Mouse (Mus musculus): ENCODE measurements around the gene Cep19. TPM values are rescaled to one million over a fixed set of nuclear protein-coding genes. Genes with fewer than 3 reads are reported as not detected.

Cep19 gene
- 99.2 and 105 TPM in 2 replicates for polyA plus RNA-seq (2021; fragmentation: Nextera tagmentation)
- long read RNA-seq, experiment 1, transcript Cep19-202 (4 exons, 1,718 nt) = major isoform, 215 of 229 reads
- long read RNA-seq, experiment 1, partial matches to known transcripts = 8 of 229 reads
- long read RNA-seq, experiment 1, other reads (novel, unspliced or antisense) = 3 of 229 reads
- long read RNA-seq, experiment 2, transcript Cep19-202 (4 exons, 1,718 nt) = major isoform, 650 of 675 reads
- long read RNA-seq, experiment 2, partial matches to known transcripts = 1 of 675 reads
- long read RNA-seq, experiment 2, other reads (novel, unspliced or antisense) = 21 of 675 reads

GRCm38 (mm10) chr16:32099638-32100150, at the start of gene Cep19, which contains the start of gene Pigx:
Cep19 (plus strand) TSS chr16:32099800.
Pigx (minus strand) TSS chr16:32099740.

GRCm38 (mm10) chr16:32078991-32079511, 20.5 kb upstream of the Cep19 start, which contains the start of gene Pak2:
Pak2 (minus strand) TSS chr16:32079342.

Other genes with a start within 250 kb of the Cep19 start
- 0.15 and 0.30 TPM in 2 replicates for gene Meltf, start 221.0 kb upstream of the Cep19 start, polyA plus RNA-seq (2021; fragmentation: Nextera tagmentation)
- gene Pigz, start 165.9 kb upstream of the Cep19 start, polyA plus RNA-seq (2021; fragmentation: Nextera tagmentation) = 27.1 and 27.2 TPM in 2 replicates
- 164 TPM in 2 replicates for gene 0610012G03Rik, start 151.3 kb upstream of the Cep19 start, polyA plus RNA-seq (2021; fragmentation: Nextera tagmentation)
- gene Ncbp2, start 151.3 kb upstream of the Cep19 start, polyA plus RNA-seq (2021; fragmentation: Nextera tagmentation) = 51.3 and 58.7 TPM in 2 replicates
- gene Senp5, start 96.5 kb upstream of the Cep19 start, polyA plus RNA-seq (2021; fragmentation: Nextera tagmentation) = 5.4 and 6.1 TPM in 2 replicates
- gene Pak2, start 20.5 kb upstream of the Cep19 start, polyA plus RNA-seq (2021; fragmentation: Nextera tagmentation) = 11.8 and 12.5 TPM in 2 replicates
- 42.5 and 48.9 TPM in 2 replicates for gene Pigx, start 60 bp upstream of the Cep19 start, polyA plus RNA-seq (2021; fragmentation: Nextera tagmentation)
- 6.4 and 6.8 TPM in 2 replicates for gene Nrros, start 65.8 kb downstream of the Cep19 start, polyA plus RNA-seq (2021; fragmentation: Nextera tagmentation)
- not detected in 2 replicates for gene Bex6, start 80.0 kb downstream of the Cep19 start, polyA plus RNA-seq (2021; fragmentation: Nextera tagmentation)
- gene Fbxo45, start 147.4 kb downstream of the Cep19 start, polyA plus RNA-seq (2021; fragmentation: Nextera tagmentation) = 4.6 and 5.3 TPM in 2 replicates
- gene Wdr53, start 147.4 kb downstream of the Cep19 start, polyA plus RNA-seq (2021; fragmentation: Nextera tagmentation) = 12.7 and 14.4 TPM in 2 replicates
- not detected in 2 replicates for gene Smco1, start 171.7 kb downstream of the Cep19 start, polyA plus RNA-seq (2021; fragmentation: Nextera tagmentation)
- gene Rnf168, start 177.7 kb downstream of the Cep19 start, polyA plus RNA-seq (2021; fragmentation: Nextera tagmentation) = 23.3 and 26.0 TPM in 2 replicates
- 4.6 and 6.7 TPM in 2 replicates for gene Ubxn7, start 232.5 kb downstream of the Cep19 start, polyA plus RNA-seq (2021; fragmentation: Nextera tagmentation)

All from layer of hippocampus, adult 6 months (tissue).